Mouse (Mus musculus) cerebellum, adult 2 months (tissue): Measurements from ENCODE around the gene Card14. TPM values are rescaled to one million over a fixed set of nuclear protein-coding genes. Genes with fewer than 3 reads are reported as not detected.

ENCODE experiments used
- DNase-seq, 2 experiments: peaks; one replicate each; pipeline ENCODE4 v3.0.0; 2021
- H3K27ac ChIP-seq: fragments of 200-500 bp; 2 replicates; pipeline ENCODE4 v1.5.1; 2012; ENCODE audit warnings: low read length, control low read depth, inconsistent platforms; ENCODE audit not compliant: insufficient read depth
- H3K27me3 ChIP-seq: fragments of 200-500 bp; 2 replicates; pipeline ENCODE4 v1.6.1; 2012; ENCODE audit warnings: inconsistent platforms, mild to moderate bottlenecking, low read length, moderate library complexity; ENCODE audit not compliant: control insufficient read depth, insufficient read depth
- H3K4me1 ChIP-seq: fragments of 200-500 bp; 2 replicates; pipeline ENCODE4 v1.6.1; 2011; ENCODE audit warnings: low read length; ENCODE audit not compliant: control insufficient read depth, insufficient read depth
- H3K4me3 ChIP-seq: fragments of 200-500 bp; replicated peaks from 2 replicates; pipeline ENCODE3; 2011; ENCODE audit warnings: mild to moderate bottlenecking, low read depth, low read length, control low read depth; ENCODE audit not compliant: insufficient read depth
- CTCF ChIP-seq: fragments of 200-500 bp; IDR thresholded peaks from 2 replicates; pipeline ENCODE4 v1.5.1; 2011; ENCODE audit warnings: low read depth, mild to moderate bottlenecking, control low read depth, low read length, moderate library complexity, borderline replicate concordance; ENCODE audit not compliant: insufficient read depth
- POLR2A ChIP-seq: fragments of 200-500 bp; IDR thresholded peaks from 2 replicates; pipeline ENCODE4 v1.6.1; 2011; ENCODE audit warnings: low read length, control low read depth, borderline replicate concordance; ENCODE audit not compliant: insufficient read depth
- whole genome bisulfite sequencing: fragments of 180-500 bp; shearing (Covaris S2); methylation state at CpG from one replicate; pipeline ENCODE4 v1.1.7; 2018; 5-methylcytosine and 5-hydroxymethylcytosine counted together
- polyA plus RNA-seq: library from polyadenylated mRNA; depleted of rRNA; stranded (reverse); fragments of >200 nt; gene quantifications from 2 replicates; pipeline ENCODE4 v1.2.3, GENCODE M21; 2012; rRNA removed

The Card14 gene
- polyA plus RNA-seq, 1 experiment: 0.18 TPM

GRCm38 (mm10) chr11:119389851-119390270, 82.3 kb downstream of the Card14 start:
- H3K27me3 ChIP-seq: no peaks in the 10 kb centered on the region
- DNase-seq: peak; percentile 60 to 65
- H3K27ac ChIP-seq: 0 out of 2 replicates have a peak overlapping the region, but pooled peaks have one; percentile 11
- no peak for TF ChIP-seq POLR2A
- TF ChIP-seq CTCF: no peak
- WGBS: under 1% methylated on average over 35 of the region's 35 CpGs
- H3K4me1 ChIP-seq: peaks cover 3% of the 10 kb centered on the region; the same call in 1 of the 2 replicates
- peak overlapping the region; percentile 58 for H3K4me3 ChIP-seq

- peak overlapping the region; percentile 58 for H3K4me3 ChIP-seq
- 0 out of 2 replicates have a peak overlapping the region, but pooled peaks have one; percentile 11 for H3K27ac ChIP-seq
- TF ChIP-seq CTCF (no peak), POLR2A (no peak)
- no peaks in the 10 kb centered on the region for H3K27me3 ChIP-seq
- H3K4me1 ChIP-seq: peaks cover 3% of the 10 kb centered on the region; the same call in 1 of the 2 replicates
- WGBS: 8% methylated on average over 53 of the region's 53 CpGs
- DNase-seq: peak; percentile 17 to 54
Observed at GRCm38 (mm10) chr11:119390271-119391231, 83.0 kb downstream of the Card14 start.

GRCm38 (mm10) chr11:119391386-119392000, 83.9 kb downstream of the Card14 start:
- Histone ChIP-seq H3K27me3 (no peaks in the 10 kb centered on the region), H3K27ac (no peak overlapping the region), H3K4me1 (peaks cover 3% of the 10 kb centered on the region; the same call in 1 of the 2 replicates), H3K4me3 (no peak overlapping the region)
- 80% methylated on average over 7 of the region's 7 CpGs for WGBS
- no peak for TF ChIP-seq POLR2A
- no peak for TF ChIP-seq CTCF
- DNase-seq: no peak

- 46% methylated on average over 12 of the region's 12 CpGs for WGBS
- no peak for DNase-seq
- Histone ChIP-seq H3K27me3 (no peaks in the 10 kb centered on the region), H3K4me3 (no peak overlapping the region), H3K27ac (no peak overlapping the region), H3K4me1 (peaks cover 3% of the 10 kb centered on the region; the same call in 1 of the 2 replicates)
- TF ChIP-seq POLR2A: no peak
Observed at GRCm38 (mm10) chr11:119392001-119392614, 84.5 kb downstream of the Card14 start.

GRCm38 (mm10) chr11:119392800-119393482, 85.4 kb downstream of the Card14 start, which contains the start of gene Rnf213:
TSS of gene Rnf213 (plus strand) at chr11:119393100.
- WGBS: 4% methylated on average over 19 of the region's 19 CpGs
- Histone ChIP-seq H3K27me3 (no peaks in the 10 kb centered on the region), H3K4me1 (peaks cover 3% of the 10 kb centered on the region; the same call in 1 of the 2 replicates), H3K27ac (no peak within 1 kb of the TSS), H3K4me3 (peak within 1 kb of the TSS; percentile 62)
- TF ChIP-seq CTCF: no peak
- no peak for TF ChIP-seq POLR2A
- peak in 1 of 2 experiments; percentile 30 for DNase-seq

- TF ChIP-seq POLR2A: no peak
- TF ChIP-seq CTCF: no peak
- H3K4me1 ChIP-seq: peaks cover 3% of the 10 kb centered on the region; the same call in 1 of the 2 replicates
- WGBS: 53% methylated on average over 7 of the region's 7 CpGs
- DNase-seq: no peak
- peak overlapping the region; percentile 62 for H3K4me3 ChIP-seq
- H3K27me3 ChIP-seq: no peaks in the 10 kb centered on the region
- H3K27ac ChIP-seq: no peak overlapping the region
Observed at GRCm38 (mm10) chr11:119393483-119393804, 85.9 kb downstream of the Card14 start.

- TF ChIP-seq CTCF: no peak
- TF ChIP-seq POLR2A: no peak
- WGBS: 78% methylated on average over 6 of the region's 6 CpGs
- H3K27ac ChIP-seq: no peak overlapping the region
- H3K27me3 ChIP-seq: no peaks in the 10 kb centered on the region
- H3K4me3 ChIP-seq: no peak overlapping the region
- peaks cover 3% of the 10 kb centered on the region; the same call in 1 of the 2 replicates for H3K4me1 ChIP-seq
- DNase-seq: no peak
Observed at GRCm38 (mm10) chr11:119394210-119394609, 86.6 kb downstream of the Card14 start.

Other genes starting within 250 kb of the Card14 start
- 50.1 and 57.6 TPM in 2 replicates for gene Cbx4, start 221.5 kb upstream of the Card14 start, polyA plus RNA-seq
- 32.5 and 37.8 TPM in 2 replicates for gene Tbc1d16, start 79.3 kb upstream of the Card14 start, polyA plus RNA-seq
- gene Ccdc40, start 79.2 kb upstream of the Card14 start, polyA plus RNA-seq: 1.9 and 2.4 TPM in 2 replicates
- gene Gaa, start 39.9 kb upstream of the Card14 start, polyA plus RNA-seq: 233 and 246 TPM in 2 replicates
- gene Eif4a3, start 7.7 kb upstream of the Card14 start, polyA plus RNA-seq: 120 and 133 TPM in 2 replicates
- gene Sgsh, start 47.8 kb downstream of the Card14 start, polyA plus RNA-seq: 8.8 and 9.4 TPM in 2 replicates
- 12.9 and 15.6 TPM in 2 replicates for gene Slc26a11, start 47.8 kb downstream of the Card14 start, polyA plus RNA-seq
- 7.3 and 7.5 TPM in 2 replicates for gene Rnf213, start 85.3 kb downstream of the Card14 start, polyA plus RNA-seq
- gene Endov, start 183.6 kb downstream of the Card14 start, polyA plus RNA-seq: 15.4 and 16.4 TPM in 2 replicates
- gene Nptx1, start 240.0 kb downstream of the Card14 start, polyA plus RNA-seq: 200 and 249 TPM in 2 replicates